Mouse (Mus musculus) heart, adult 2 months (tissue): ENCODE data around the gene Myrfl.

Source experiments
- CTCF ChIP-seq: fragments of 200-600 bp; IDR thresholded peaks from 2 replicates; pipeline ENCODE4 v1.8.1; 2022; ENCODE audit warnings: antibody characterized with exemption, mild to moderate bottlenecking, moderate library complexity
- EP300 ChIP-seq: fragments of 200-500 bp; IDR thresholded peaks from 2 replicates; pipeline ENCODE4 v1.6.1; 2011; ENCODE audit warnings: low read depth, low read length, control low read depth; ENCODE audit not compliant: insufficient read depth
- POLR2A ChIP-seq: fragments of 200-500 bp; IDR thresholded peaks from 2 replicates; pipeline ENCODE4 v1.6.1; 2011; ENCODE audit warnings: mild to moderate bottlenecking, low read depth, low read length, control low read depth; ENCODE audit not compliant: insufficient read depth

- TF ChIP-seq EP300 (no peak), CTCF (no peak), POLR2A (no peak)
Observed at GRCm38 (mm10) chr10:116870819-116871218, 25.9 kb downstream of the Myrfl start.
